Mouse (Mus musculus): Measurements from ENCODE around the gene Slc6a6. TPM values are rescaled to one million over a fixed set of nuclear protein-coding genes. Genes with fewer than 3 reads are reported as not detected.

The Slc6a6 gene
- polyA plus RNA-seq, 2 experiments, result 7.5 to 8.0 TPM

GRCm38 (mm10) chr6:91643416-91643921, 40.4 kb upstream of the Slc6a6 start:
- Histone ChIP-seq H3K27ac (no peak overlapping the region), H3K9ac (replicated peaks) (no peak overlapping the region), H3K36me3 (replicated peaks; ENCODE audit: control insufficient read depth, insufficient read depth, low read depth) (no peaks in the 10 kb centered on the region), H3K4me2 (ENCODE audit: low read depth) (no peak overlapping the region), H3K4me1 (replicated peaks; ENCODE audit: control insufficient read depth in 2 of 2, insufficient read depth in 2 of 2, low read length in 1 of 2) (no peaks in the 10 kb centered on the region), H3K27me3 (ENCODE audit: control insufficient read depth, insufficient read depth, low read length) (no peaks in the 10 kb centered on the region), H3K9me3 (ENCODE audit: control insufficient read depth, low read length) (no peaks in the 10 kb centered on the region), H3K4me3 (ENCODE audit: insufficient read depth in 1 of 2, low read depth in 2 of 2, low read length in 2 of 2) (no peak overlapping the region)
- ATAC-seq (ENCODE audit: insufficient read depth) (no peak), DNase-seq (ENCODE audit: low read depth in 3 of 3, low spot score in 3 of 3) (no peak)
- 76% methylated on average over 2 of the region's 2 CpGs for WGBS (ENCODE audit: insufficient replicate concordance)
- TF ChIP-seq CTCF (IDR thresholded peaks at IDR 0.05; ENCODE audit: low read depth) (no peak), EP300 (IDR thresholded peaks at IDR 0.05; ENCODE audit: low read depth) (no peak)

- no peak overlapping the region for H3K9ac ChIP-seq (replicated peaks)
- H3K9me3 ChIP-seq (ENCODE audit: control insufficient read depth, low read length), result no peaks in the 10 kb centered on the region
- no peak for ATAC-seq (ENCODE audit: insufficient read depth)
- WGBS (ENCODE audit: insufficient replicate concordance), result 71% methylated on average over 10 of the region's 10 CpGs
- H3K4me1 ChIP-seq (replicated peaks; ENCODE audit: control insufficient read depth in 2 of 2, insufficient read depth in 2 of 2, low read length in 1 of 2), result no peaks in the 10 kb centered on the region
- no peak for TF ChIP-seq CTCF (IDR thresholded peaks at IDR 0.05; ENCODE audit: low read depth)
- no peak for TF ChIP-seq EP300 (IDR thresholded peaks at IDR 0.05; ENCODE audit: low read depth)
- H3K4me3 ChIP-seq (ENCODE audit: insufficient read depth in 1 of 2, low read depth in 2 of 2, low read length in 2 of 2), result no peak overlapping the region
- H3K27ac ChIP-seq, result no peak overlapping the region
- no peak overlapping the region for H3K4me2 ChIP-seq (ENCODE audit: low read depth)
- no peaks in the 10 kb centered on the region for H3K27me3 ChIP-seq (ENCODE audit: control insufficient read depth, insufficient read depth, low read length)
- H3K36me3 ChIP-seq (replicated peaks; ENCODE audit: control insufficient read depth, insufficient read depth, low read depth), result no peaks in the 10 kb centered on the region
- DNase-seq (ENCODE audit: low read depth in 3 of 3, low spot score in 3 of 3), result no peak
These were observed 37.8 kb upstream of the Slc6a6 start for GRCm38 (mm10) chr6:91646019-91646418.

GRCm38 (mm10) chr6:91646822-91647221, 37.0 kb upstream of the Slc6a6 start:
- 48% methylated on average over 4 of the region's 4 CpGs for WGBS (ENCODE audit: insufficient replicate concordance)
- H3K9ac ChIP-seq (replicated peaks), result no peak overlapping the region
- TF ChIP-seq CTCF (IDR thresholded peaks at IDR 0.05; ENCODE audit: low read depth) (no peak), EP300 (IDR thresholded peaks at IDR 0.05; ENCODE audit: low read depth) (no peak)
- H3K4me1 ChIP-seq (replicated peaks; ENCODE audit: control insufficient read depth in 2 of 2, insufficient read depth in 2 of 2, low read length in 1 of 2), result no peaks in the 10 kb centered on the region
- DNase-seq (ENCODE audit: low read depth in 3 of 3, low spot score in 3 of 3) (no peak), ATAC-seq (ENCODE audit: insufficient read depth) (no peak)
- no peaks in the 10 kb centered on the region for H3K9me3 ChIP-seq (ENCODE audit: control insufficient read depth, low read length)
- no peaks in the 10 kb centered on the region for H3K36me3 ChIP-seq (replicated peaks; ENCODE audit: control insufficient read depth, insufficient read depth, low read depth)
- no peak overlapping the region for H3K27ac ChIP-seq
- H3K4me2 ChIP-seq (ENCODE audit: low read depth), result no peak overlapping the region
- H3K4me3 ChIP-seq (ENCODE audit: insufficient read depth in 1 of 2, low read depth in 2 of 2, low read length in 2 of 2), result no peak overlapping the region
- no peaks in the 10 kb centered on the region for H3K27me3 ChIP-seq (ENCODE audit: control insufficient read depth, insufficient read depth, low read length)

- TF ChIP-seq EP300 (IDR thresholded peaks at IDR 0.05; ENCODE audit: low read depth), result no peak
- no peak for TF ChIP-seq CTCF (IDR thresholded peaks at IDR 0.05; ENCODE audit: low read depth)
- 67% methylated on average over 9 of the region's 9 CpGs for WGBS (ENCODE audit: insufficient replicate concordance)
- no peak for ATAC-seq (ENCODE audit: insufficient read depth)
These were observed 36.5 kb upstream of the Slc6a6 start for GRCm38 (mm10) chr6:91647385-91647791.

GRCm38 (mm10) chr6:91650255-91650654, 33.6 kb upstream of the Slc6a6 start:
- TF ChIP-seq EP300 (IDR thresholded peaks at IDR 0.05; ENCODE audit: low read depth), result no peak
- TF ChIP-seq CTCF (IDR thresholded peaks at IDR 0.05; ENCODE audit: low read depth), result no peak
- no peak overlapping the region for H3K27ac ChIP-seq
- H3K9ac ChIP-seq (replicated peaks), result no peak overlapping the region
- ATAC-seq (ENCODE audit: insufficient read depth) (no peak), DNase-seq (ENCODE audit: low read depth in 3 of 3, low spot score in 3 of 3) (no peak)
- WGBS (ENCODE audit: insufficient replicate concordance), result 62% methylated on average over 9 of the region's 9 CpGs
- no peaks in the 10 kb centered on the region for H3K27me3 ChIP-seq (ENCODE audit: control insufficient read depth, insufficient read depth, low read length)
- no peak overlapping the region for H3K4me2 ChIP-seq (ENCODE audit: low read depth)
- H3K36me3 ChIP-seq (replicated peaks; ENCODE audit: control insufficient read depth, insufficient read depth, low read depth), result no peaks in the 10 kb centered on the region
- no peak overlapping the region for H3K4me3 ChIP-seq (ENCODE audit: insufficient read depth in 1 of 2, low read depth in 2 of 2, low read length in 2 of 2)
- H3K4me1 ChIP-seq (replicated peaks; ENCODE audit: control insufficient read depth in 2 of 2, insufficient read depth in 2 of 2, low read length in 1 of 2), result no peaks in the 10 kb centered on the region
- no peaks in the 10 kb centered on the region for H3K9me3 ChIP-seq (ENCODE audit: control insufficient read depth, low read length)

More at GRCm38 (mm10) chr6:91647385-91647791, 36.5 kb upstream of the Slc6a6 start:
- no peak overlapping the region for H3K4me3 ChIP-seq (ENCODE audit: insufficient read depth in 1 of 2, low read depth in 2 of 2, low read length in 2 of 2)
- H3K4me1 ChIP-seq (replicated peaks; ENCODE audit: control insufficient read depth in 2 of 2, insufficient read depth in 2 of 2, low read length in 1 of 2), result no peaks in the 10 kb centered on the region
- H3K9me3 ChIP-seq (ENCODE audit: control insufficient read depth, low read length), result no peaks in the 10 kb centered on the region
- no peaks in the 10 kb centered on the region for H3K36me3 ChIP-seq (replicated peaks; ENCODE audit: control insufficient read depth, insufficient read depth, low read depth)
- no peak overlapping the region for H3K27ac ChIP-seq
- no peaks in the 10 kb centered on the region for H3K27me3 ChIP-seq (ENCODE audit: control insufficient read depth, insufficient read depth, low read length)
- no peak overlapping the region for H3K4me2 ChIP-seq (ENCODE audit: low read depth)
- DNase-seq (ENCODE audit: low read depth in 3 of 3, low spot score in 3 of 3), result no peak
- H3K9ac ChIP-seq (replicated peaks), result no peak overlapping the region
